Mouse (Mus musculus) C3H10T1/2 (cell line): ENCODE results near the gene Gm4631. TPM values are rescaled to one million over a fixed set of nuclear protein-coding genes. Genes with fewer than 3 reads are reported as not detected.

ENCODE experiments used
- polyA plus RNA-seq, 2 experiments: library from polyadenylated mRNA; unstranded; fragments of >200 nt; fragmentation: generic; extraction: Trizol; gene quantifications; one replicate each; pipeline ENCODE4 v1.2.1; 2012; ENCODE audit warnings: missing spikeins in 2 of 2

Gm4631 gene
- polyA plus RNA-seq: 1 to 10 TPM in 1 of 2 experiments, under 1 TPM in 1; 0.18 to 2.1 TPM

DNA sequence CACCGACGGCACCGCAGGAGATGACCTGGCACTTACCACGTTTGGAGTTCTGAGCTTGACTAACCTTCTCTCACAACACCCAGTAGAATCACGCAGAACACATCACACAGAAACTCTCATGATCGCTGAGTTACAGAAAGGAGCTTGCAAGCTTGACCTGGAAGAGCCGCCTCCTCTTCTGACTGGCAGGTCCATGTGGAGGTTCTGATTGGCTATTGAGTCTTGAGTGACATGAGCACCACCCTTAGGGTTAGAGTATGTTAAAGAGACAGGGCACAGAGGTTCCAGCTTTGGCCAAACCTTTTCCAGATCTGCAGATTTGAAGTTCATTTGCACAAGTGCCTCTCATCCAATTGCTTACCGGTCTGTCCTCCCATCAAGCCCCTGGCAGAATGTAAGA lies at the start of gene Gm4631:
Gm4631 (minus strand) TSS at position 101 of the 400 bp plus-strand sequence.

DNA sequence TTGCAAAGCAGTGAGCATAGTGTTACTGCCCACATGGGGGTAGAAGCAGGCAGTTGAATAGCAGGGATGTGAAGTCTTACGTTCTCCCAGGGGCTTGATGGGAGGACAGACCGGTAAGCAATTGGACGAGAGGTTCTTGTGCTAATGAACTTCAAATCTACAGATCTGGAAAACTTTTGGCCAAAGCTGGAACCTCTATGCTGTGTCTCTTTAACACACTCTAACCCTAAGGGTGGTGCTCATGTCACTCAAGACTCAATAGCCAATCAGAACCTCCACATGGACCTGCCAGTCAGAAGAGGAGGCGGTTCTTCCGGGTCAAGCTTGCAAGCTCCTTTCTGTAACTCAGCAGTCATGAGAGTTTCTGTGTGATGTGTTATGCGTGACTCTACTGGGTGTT lies 34.1 kb upstream of the Gm4631 start, which contains the start of gene Zfp968:
Zfp968 (plus strand) TSS at position 301 of the 400 bp plus-strand sequence.

DNA sequence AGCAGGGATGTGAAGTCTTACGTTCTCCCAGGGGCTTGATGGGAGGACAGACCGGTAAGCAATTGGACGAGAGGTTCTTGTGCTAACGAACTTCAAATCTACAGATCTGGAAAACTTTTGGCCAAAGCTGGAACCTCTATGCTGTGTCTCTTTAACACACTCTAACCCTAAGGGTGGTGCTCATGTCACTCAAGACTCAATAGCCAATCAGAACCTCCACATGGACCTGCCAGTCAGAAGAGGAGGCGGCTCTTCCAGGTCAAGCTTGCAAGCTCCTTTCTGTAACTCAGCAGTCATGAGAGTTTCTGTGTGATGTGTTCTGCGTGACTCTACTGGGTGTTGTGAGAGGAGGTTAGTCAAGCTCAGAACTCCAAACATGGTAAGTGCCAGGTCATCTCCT lies 63.2 kb downstream of the Gm4631 start, which contains the start of gene Gm14440:
Gm14440 (plus strand) TSS at position 301 of the 400 bp plus-strand sequence.

Other genes with a start within 250 kb of the Gm4631 start
- gene Gm14399, start 196.2 kb downstream of the Gm4631 start, polyA plus RNA-seq: 1 to 10 TPM in 1 of 2 experiments, under 1 TPM in 1; 0.16 to 1.2 TPM
- gene Gm14443, start 162.3 kb downstream of the Gm4631 start, polyA plus RNA-seq: under 1 TPM; 0.02 to 0.35 TPM
- gene Gm14391, start 131.3 kb downstream of the Gm4631 start, polyA plus RNA-seq: 1 to 10 TPM in 1 of 2 experiments, under 1 TPM in 1; 0.73 to 6.5 TPM
- not detected for gene Gm14440, start 63.1 kb downstream of the Gm4631 start, polyA plus RNA-seq
- gene Zfp968, start 34.2 kb upstream of the Gm4631 start, polyA plus RNA-seq: under 1 TPM; 0.11 to 0.45 TPM
- 1 to 10 TPM in 1 of 2 experiments, under 1 TPM in 1; 0.14 to 7.7 TPM for gene Gm4724, start 97.6 kb upstream of the Gm4631 start, polyA plus RNA-seq
- 1 to 10 TPM in 1 of 2 experiments, under 1 TPM in 1; 0.28 to 1.5 TPM for gene Zfp965, start 131.8 kb upstream of the Gm4631 start, polyA plus RNA-seq